Mouse (Mus musculus): ENCODE data around the gene Wap.

DNA sequence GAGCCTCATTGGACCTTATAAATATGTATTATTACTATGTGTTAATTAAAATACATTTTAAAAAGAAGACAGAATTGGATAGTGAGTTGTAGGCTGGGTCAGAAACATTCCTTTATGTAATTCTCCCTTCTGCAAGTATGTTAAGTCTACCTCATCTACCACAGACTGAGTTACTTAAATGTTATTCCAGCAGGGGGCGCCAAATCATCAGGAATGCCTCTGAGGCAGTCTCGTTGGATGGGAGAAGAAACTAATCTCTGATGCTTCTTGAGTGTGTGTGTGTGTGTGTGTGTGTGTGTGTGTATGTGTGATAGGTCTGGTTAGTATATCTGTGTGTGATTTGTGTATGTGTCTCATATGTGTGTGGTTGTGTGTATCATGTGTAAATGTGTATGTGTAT lies 16.5 kb upstream of the Wap start:
- TF ChIP-seq POLR2A (IDR thresholded peaks at IDR 0.05; ENCODE audit: insufficient read depth, low read depth, low read length) (no peak), CTCF (IDR thresholded peaks at IDR 0.05) (peak; percentile 76), EP300 (IDR thresholded peaks at IDR 0.05; ENCODE audit: insufficient read depth, low read depth, low read length) (peak; percentile 74)

Data from heart, adult 2 months (tissue).